Mouse (Mus musculus): Measurements from ENCODE around the gene Cdc7. TPM values are rescaled to one million over a fixed set of nuclear protein-coding genes. Genes with fewer than 3 reads are reported as not detected.

Cdc7 gene
- polyA plus RNA-seq, 1 experiment from 2014 or later, result 53.0 TPM

- Histone ChIP-seq H3K9me3 (ENCODE audit: control insufficient read depth, low read length) (no peaks in the 10 kb centered on the region), H3K36me3 (ENCODE audit: control insufficient read depth, insufficient read depth, low read length) (no peaks in the 10 kb centered on the region), H3K9ac (ENCODE audit: low read depth, low read length) (no peak overlapping the region), H3K27me3 (ENCODE audit: control insufficient read depth, insufficient read depth, low read length) (no peaks in the 10 kb centered on the region), H3K4me2 (replicated peaks; ENCODE audit: low read depth, low read length) (no peak overlapping the region), H3K4me3 (ENCODE audit: low read depth, low read length) (no peak overlapping the region), H3K27ac (ENCODE audit: low read depth, low read length) (no peak overlapping the region), H3K4me1 (replicated peaks; ENCODE audit: control insufficient read depth, insufficient read depth, low read length) (no peaks in the 10 kb centered on the region)
- DNase-seq (ENCODE audit: low spot score) (no peak), ATAC-seq (ENCODE audit: low FRiP score) (no peak)
- 54% methylated on average over 11 of the region's 11 CpGs for WGBS
These were observed 37.4 kb downstream of the Cdc7 start for GRCm38 (mm10) chr5:107001396-107002090.

DNA sequence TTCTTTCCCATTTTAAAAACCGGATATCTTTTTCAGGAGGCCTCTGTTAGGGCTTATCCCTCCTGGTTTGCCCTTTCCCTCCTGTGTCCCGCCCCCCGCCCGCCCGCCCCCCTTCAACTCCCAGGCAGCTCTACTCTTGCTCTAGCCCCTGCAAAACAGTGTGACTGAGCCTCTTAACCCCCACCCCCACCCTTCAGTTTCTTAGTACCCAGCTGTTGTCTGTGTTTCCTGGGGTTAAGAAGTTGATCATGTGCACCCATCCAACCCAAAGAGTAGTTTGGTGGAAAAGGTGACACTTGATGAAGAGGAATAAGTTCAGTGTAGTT lies 37.9 kb downstream of the Cdc7 start:
- ATAC-seq (ENCODE audit: low FRiP score) (no peak), DNase-seq (ENCODE audit: low spot score) (no peak)
- Histone ChIP-seq H3K4me2 (replicated peaks; ENCODE audit: low read depth, low read length) (no peak overlapping the region), H3K27ac (ENCODE audit: low read depth, low read length) (no peak overlapping the region), H3K36me3 (ENCODE audit: control insufficient read depth, insufficient read depth, low read length) (no peaks in the 10 kb centered on the region), H3K4me3 (ENCODE audit: low read depth, low read length) (no peak overlapping the region), H3K9ac (ENCODE audit: low read depth, low read length) (no peak overlapping the region), H3K9me3 (ENCODE audit: control insufficient read depth, low read length) (no peaks in the 10 kb centered on the region), H3K4me1 (replicated peaks; ENCODE audit: control insufficient read depth, insufficient read depth, low read length) (no peaks in the 10 kb centered on the region), H3K27me3 (ENCODE audit: control insufficient read depth, insufficient read depth, low read length) (no peaks in the 10 kb centered on the region)
- WGBS, result 35% methylated on average over 5 of the region's 5 CpGs

- WGBS, result 87% methylated on average over 3 of the region's 3 CpGs
- Histone ChIP-seq H3K4me1 (replicated peaks; ENCODE audit: control insufficient read depth, insufficient read depth, low read length) (no peaks in the 10 kb centered on the region), H3K9ac (ENCODE audit: low read depth, low read length) (no peak overlapping the region), H3K27me3 (ENCODE audit: control insufficient read depth, insufficient read depth, low read length) (no peaks in the 10 kb centered on the region), H3K9me3 (ENCODE audit: control insufficient read depth, low read length) (no peaks in the 10 kb centered on the region), H3K36me3 (ENCODE audit: control insufficient read depth, insufficient read depth, low read length) (no peaks in the 10 kb centered on the region), H3K4me3 (ENCODE audit: low read depth, low read length) (no peak overlapping the region), H3K27ac (ENCODE audit: low read depth, low read length) (no peak overlapping the region), H3K4me2 (replicated peaks; ENCODE audit: low read depth, low read length) (no peak overlapping the region)
- ATAC-seq (ENCODE audit: low FRiP score) (no peak), DNase-seq (ENCODE audit: low spot score) (no peak)
These were observed 45.6 kb downstream of the Cdc7 start for GRCm38 (mm10) chr5:107009721-107010120.

- Histone ChIP-seq H3K9ac (ENCODE audit: low read depth, low read length) (no peak overlapping the region), H3K4me3 (ENCODE audit: low read depth, low read length) (no peak overlapping the region), H3K27ac (ENCODE audit: low read depth, low read length) (no peak overlapping the region), H3K4me1 (replicated peaks; ENCODE audit: control insufficient read depth, insufficient read depth, low read length) (no peaks in the 10 kb centered on the region), H3K27me3 (ENCODE audit: control insufficient read depth, insufficient read depth, low read length) (no peaks in the 10 kb centered on the region), H3K9me3 (ENCODE audit: control insufficient read depth, low read length) (no peaks in the 10 kb centered on the region), H3K36me3 (ENCODE audit: control insufficient read depth, insufficient read depth, low read length) (no peaks in the 10 kb centered on the region), H3K4me2 (replicated peaks; ENCODE audit: low read depth, low read length) (no peak overlapping the region)
- ATAC-seq (ENCODE audit: low FRiP score) (no peak), DNase-seq (ENCODE audit: low spot score) (no peak)
- 75% methylated on average over 3 of the region's 3 CpGs for WGBS
These were observed 46.2 kb downstream of the Cdc7 start for GRCm38 (mm10) chr5:107010300-107010699.

DNA sequence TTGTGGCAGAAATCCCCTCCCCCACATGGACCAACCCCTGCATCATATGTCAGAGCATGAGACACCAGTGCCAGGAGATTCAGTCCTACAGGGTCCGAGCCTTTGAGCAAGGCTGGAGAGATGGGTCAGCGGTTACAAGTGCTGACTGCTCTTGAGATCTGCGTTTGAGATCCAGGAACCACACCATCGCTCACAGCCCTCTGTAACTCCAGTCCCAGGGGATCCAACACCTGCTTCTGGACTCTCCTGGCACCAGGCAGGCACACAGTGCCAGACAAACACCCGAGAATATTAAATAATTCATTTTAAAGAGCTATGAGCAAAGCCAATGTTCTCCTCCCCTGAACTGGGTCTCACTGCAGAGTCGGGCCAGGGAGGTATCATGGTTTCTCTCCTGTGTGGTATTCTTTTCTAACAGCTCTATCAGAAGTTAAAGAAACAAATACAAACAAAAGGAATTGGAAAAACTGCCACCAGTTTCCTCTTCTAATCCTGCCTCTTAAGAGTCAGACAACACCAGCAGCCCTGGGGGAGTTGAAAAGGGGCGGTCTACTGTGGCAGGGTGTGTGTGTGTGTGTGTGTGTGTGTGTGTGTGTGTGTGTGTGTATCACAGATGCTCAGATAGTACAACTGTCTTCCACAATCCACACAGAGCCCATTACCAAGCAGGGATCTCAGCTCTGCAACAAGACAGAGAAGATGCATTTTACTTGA lies 47.4 kb downstream of the Cdc7 start:
- Histone ChIP-seq H3K36me3 (ENCODE audit: control insufficient read depth, insufficient read depth, low read length) (no peaks in the 10 kb centered on the region), H3K9ac (ENCODE audit: low read depth, low read length) (no peak overlapping the region), H3K27ac (ENCODE audit: low read depth, low read length) (no peak overlapping the region), H3K4me3 (ENCODE audit: low read depth, low read length) (no peak overlapping the region), H3K4me2 (replicated peaks; ENCODE audit: low read depth, low read length) (no peak overlapping the region), H3K4me1 (replicated peaks; ENCODE audit: control insufficient read depth, insufficient read depth, low read length) (no peaks in the 10 kb centered on the region), H3K27me3 (ENCODE audit: control insufficient read depth, insufficient read depth, low read length) (no peaks in the 10 kb centered on the region), H3K9me3 (ENCODE audit: control insufficient read depth, low read length) (no peaks in the 10 kb centered on the region)
- no peak for ATAC-seq (ENCODE audit: low FRiP score)
- 69% methylated on average over 7 of the region's 7 CpGs for WGBS
- DNase-seq (ENCODE audit: low spot score), result no peak

DNA sequence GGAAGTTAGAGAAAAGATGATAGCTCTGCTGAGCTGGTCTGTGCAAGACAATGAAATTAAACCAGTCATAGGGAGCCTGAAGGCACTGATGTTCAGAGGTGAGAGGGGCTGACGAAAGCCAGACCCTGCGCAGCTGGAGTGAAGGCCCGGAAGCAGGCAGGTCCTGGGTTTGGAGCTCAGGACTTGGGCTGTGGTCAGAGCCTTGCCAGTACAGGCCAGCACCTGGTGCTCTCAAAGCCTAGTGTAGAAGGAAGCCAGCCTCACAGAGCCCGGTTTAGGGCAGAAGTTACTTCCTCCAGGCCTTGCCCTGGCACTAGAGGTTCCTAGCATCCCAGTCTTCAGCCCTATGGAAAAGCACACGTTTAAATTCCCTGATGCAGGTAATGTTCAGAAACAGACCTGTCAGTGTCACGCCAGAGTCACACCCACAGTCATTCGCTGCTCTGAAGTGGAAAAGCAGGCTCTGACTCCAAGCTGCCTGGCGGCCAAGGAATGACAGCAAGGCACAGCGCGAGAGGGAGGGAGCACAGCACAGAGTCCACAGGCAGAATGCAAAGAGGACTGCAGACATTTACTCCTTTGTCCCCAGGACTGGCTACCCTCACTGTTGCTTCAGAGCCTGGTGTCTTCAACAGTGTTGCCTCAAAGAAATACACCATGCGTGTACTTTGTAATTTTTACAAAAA lies 48.1 kb downstream of the Cdc7 start:
- whole genome bisulfite sequencing, result 50% methylated on average over 11 of the region's 11 CpGs
- DNase-seq (ENCODE audit: low spot score) (no peak), ATAC-seq (ENCODE audit: low FRiP score) (no peak)
- H3K9ac ChIP-seq (ENCODE audit: low read depth, low read length), result no peak overlapping the region
- no peak overlapping the region for H3K4me3 ChIP-seq (ENCODE audit: low read depth, low read length)
- H3K27me3 ChIP-seq (ENCODE audit: control insufficient read depth, insufficient read depth, low read length), result no peaks in the 10 kb centered on the region
- no peaks in the 10 kb centered on the region for H3K36me3 ChIP-seq (ENCODE audit: control insufficient read depth, insufficient read depth, low read length)
- H3K27ac ChIP-seq (ENCODE audit: low read depth, low read length), result no peak overlapping the region
- no peaks in the 10 kb centered on the region for H3K4me1 ChIP-seq (replicated peaks; ENCODE audit: control insufficient read depth, insufficient read depth, low read length)
- no peaks in the 10 kb centered on the region for H3K9me3 ChIP-seq (ENCODE audit: control insufficient read depth, low read length)
- H3K4me2 ChIP-seq (replicated peaks; ENCODE audit: low read depth, low read length), result no peak overlapping the region

- Histone ChIP-seq H3K27ac (ENCODE audit: low read depth, low read length) (no peak overlapping the region), H3K36me3 (ENCODE audit: control insufficient read depth, insufficient read depth, low read length) (no peaks in the 10 kb centered on the region), H3K4me3 (ENCODE audit: low read depth, low read length) (no peak overlapping the region), H3K9me3 (ENCODE audit: control insufficient read depth, low read length) (no peaks in the 10 kb centered on the region), H3K4me1 (replicated peaks; ENCODE audit: control insufficient read depth, insufficient read depth, low read length) (no peaks in the 10 kb centered on the region), H3K27me3 (ENCODE audit: control insufficient read depth, insufficient read depth, low read length) (no peaks in the 10 kb centered on the region), H3K9ac (ENCODE audit: low read depth, low read length) (no peak overlapping the region), H3K4me2 (replicated peaks; ENCODE audit: low read depth, low read length) (no peak overlapping the region)
- no peak for ATAC-seq (ENCODE audit: low FRiP score)
- WGBS, result 66% methylated on average over 2 of the region's 2 CpGs
- no peak for DNase-seq (ENCODE audit: low spot score)
These were observed 49.3 kb downstream of the Cdc7 start for GRCm38 (mm10) chr5:107013393-107013792.

- no peaks in the 10 kb centered on the region for H3K27me3 ChIP-seq (ENCODE audit: control insufficient read depth, insufficient read depth, low read length)
- 82% methylated on average over 7 of the region's 7 CpGs for WGBS
- H3K9ac ChIP-seq (ENCODE audit: low read depth, low read length), result no peak overlapping the region
- no peak overlapping the region for H3K4me3 ChIP-seq (ENCODE audit: low read depth, low read length)
- H3K27ac ChIP-seq (ENCODE audit: low read depth, low read length), result no peak overlapping the region
- no peaks in the 10 kb centered on the region for H3K9me3 ChIP-seq (ENCODE audit: control insufficient read depth, low read length)
- H3K36me3 ChIP-seq (ENCODE audit: control insufficient read depth, insufficient read depth, low read length), result no peaks in the 10 kb centered on the region
- H3K4me1 ChIP-seq (replicated peaks; ENCODE audit: control insufficient read depth, insufficient read depth, low read length), result no peaks in the 10 kb centered on the region
- DNase-seq (ENCODE audit: low spot score) (no peak), ATAC-seq (ENCODE audit: low FRiP score) (no peak)
- no peak overlapping the region for H3K4me2 ChIP-seq (replicated peaks; ENCODE audit: low read depth, low read length)
These were observed 50.0 kb downstream of the Cdc7 start for GRCm38 (mm10) chr5:107014146-107014545.

DNA sequence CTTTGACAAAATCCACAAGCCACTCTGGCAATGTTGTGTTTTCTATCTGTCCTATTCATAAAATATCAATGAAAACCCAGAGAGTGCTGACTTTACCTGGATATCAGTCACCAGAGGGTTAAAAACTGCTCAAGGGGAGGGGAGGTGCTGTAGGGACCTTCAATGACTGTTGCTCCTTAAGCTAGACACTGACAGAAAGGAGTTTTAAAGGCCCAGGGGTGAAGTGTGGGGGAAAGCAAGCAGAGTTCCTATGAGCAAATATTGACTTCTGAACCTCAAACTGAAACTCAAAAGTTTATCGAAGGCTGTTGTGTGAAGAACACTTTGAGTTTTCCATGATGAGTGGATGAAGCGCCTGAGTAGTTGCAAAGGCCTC lies 50.9 kb downstream of the Cdc7 start:
- Histone ChIP-seq H3K9ac (ENCODE audit: low read depth, low read length) (no peak overlapping the region), H3K4me2 (replicated peaks; ENCODE audit: low read depth, low read length) (no peak overlapping the region), H3K4me3 (ENCODE audit: low read depth, low read length) (no peak overlapping the region), H3K4me1 (replicated peaks; ENCODE audit: control insufficient read depth, insufficient read depth, low read length) (no peaks in the 10 kb centered on the region), H3K27ac (ENCODE audit: low read depth, low read length) (no peak overlapping the region), H3K36me3 (ENCODE audit: control insufficient read depth, insufficient read depth, low read length) (no peaks in the 10 kb centered on the region), H3K9me3 (ENCODE audit: control insufficient read depth, low read length) (no peaks in the 10 kb centered on the region), H3K27me3 (ENCODE audit: control insufficient read depth, insufficient read depth, low read length) (no peaks in the 10 kb centered on the region)
- DNase-seq (ENCODE audit: low spot score), result no peak
- 74% methylated on average over 2 of the region's 2 CpGs for WGBS
- no peak for ATAC-seq (ENCODE audit: low FRiP score)
